Mouse (Mus musculus): ENCODE data around the gene Kcnk18.

The Kcnk18 gene

GRCm38 (mm10) chr19:59216891-59217290 lies 2.1 kb upstream of the Kcnk18 start:
- in situ Hi-C loops (cut with MboI; ENCODE audit: low sequenced_read_pairs) = no loop called here

GRCm38 (mm10) chr19:59221131-59221530 lies 2.1 kb downstream of the Kcnk18 start:
- in situ Hi-C loops (cut with MboI; ENCODE audit: low sequenced_read_pairs) = no loop called here

- in situ Hi-C loops (cut with MboI; ENCODE audit: low sequenced_read_pairs) = no loop called here
Observed at GRCm38 (mm10) chr19:59228376-59228775, 9.4 kb downstream of the Kcnk18 start.

- in situ Hi-C loops (cut with MboI; ENCODE audit: low sequenced_read_pairs) = no loop called here
Observed at GRCm38 (mm10) chr19:59232786-59233185, 13.8 kb downstream of the Kcnk18 start.

GRCm38 (mm10) chr19:59235001-59235400 lies 16.0 kb downstream of the Kcnk18 start:
- in situ Hi-C loops (cut with MboI; ENCODE audit: low sequenced_read_pairs) = no loop called here

GRCm38 (mm10) chr19:59236046-59236445 lies 17.0 kb downstream of the Kcnk18 start:
- in situ Hi-C loops (cut with MboI; ENCODE audit: low sequenced_read_pairs) = no loop called here

- in situ Hi-C loops (cut with MboI; ENCODE audit: low sequenced_read_pairs) = no loop called here
Observed at GRCm38 (mm10) chr19:59238630-59239029, 19.6 kb downstream of the Kcnk18 start.

- in situ Hi-C loops (cut with MboI; ENCODE audit: low sequenced_read_pairs) = no loop called here
Observed at GRCm38 (mm10) chr19:59239124-59239817, 20.3 kb downstream of the Kcnk18 start.

- in situ Hi-C loops (cut with MboI; ENCODE audit: low sequenced_read_pairs) = loop anchor here (5.0 kb wide), 1 partner anchor 65 kb away; no protein-coding TSS in a partner anchor
Observed at GRCm38 (mm10) chr19:59241987-59242386, 23.0 kb downstream of the Kcnk18 start.

- in situ Hi-C loops (cut with MboI; ENCODE audit: low sequenced_read_pairs) = loop anchor here (5.0 kb wide), 1 partner anchor 64 kb away; no protein-coding TSS in a partner anchor
Observed at GRCm38 (mm10) chr19:59243057-59243456, 24.0 kb downstream of the Kcnk18 start.

GRCm38 (mm10) chr19:59248144-59248543 lies 29.1 kb downstream of the Kcnk18 start:
- in situ Hi-C loops (cut with MboI; ENCODE audit: low sequenced_read_pairs) = no loop called here

- in situ Hi-C loops (cut with MboI; ENCODE audit: low sequenced_read_pairs) = no loop called here
Observed at GRCm38 (mm10) chr19:59248553-59249286, 29.7 kb downstream of the Kcnk18 start.

- in situ Hi-C loops (cut with MboI; ENCODE audit: low sequenced_read_pairs) = no loop called here
Observed at GRCm38 (mm10) chr19:59252651-59253050, 33.6 kb downstream of the Kcnk18 start.

- in situ Hi-C loops (cut with MboI; ENCODE audit: low sequenced_read_pairs) = no loop called here
Observed at GRCm38 (mm10) chr19:59259633-59260032, 40.6 kb downstream of the Kcnk18 start.

GRCm38 (mm10) chr19:59260718-59261442 lies 41.9 kb downstream of the Kcnk18 start, which contains the start of gene Slc18a2:
Gene Slc18a2, plus strand, starts transcription at chr19:59260896.
- in situ Hi-C loops (cut with MboI; ENCODE audit: low sequenced_read_pairs) = no loop called here

- in situ Hi-C loops (cut with MboI; ENCODE audit: low sequenced_read_pairs) = no loop called here
Observed at GRCm38 (mm10) chr19:59261604-59262003, 42.6 kb downstream of the Kcnk18 start.

GRCm38 (mm10) chr19:59263171-59263570 lies 44.2 kb downstream of the Kcnk18 start:
- in situ Hi-C loops (cut with MboI; ENCODE audit: low sequenced_read_pairs) = no loop called here

GRCm38 (mm10) chr19:59264838-59265532 lies 46.0 kb downstream of the Kcnk18 start:
- in situ Hi-C loops (cut with MboI; ENCODE audit: low sequenced_read_pairs) = no loop called here

GRCm38 (mm10) chr19:59265907-59266306 lies 46.9 kb downstream of the Kcnk18 start:
- in situ Hi-C loops (cut with MboI; ENCODE audit: low sequenced_read_pairs) = no loop called here

GRCm38 (mm10) chr19:59267417-59267963 lies 48.5 kb downstream of the Kcnk18 start:
- in situ Hi-C loops (cut with MboI; ENCODE audit: low sequenced_read_pairs) = no loop called here

- in situ Hi-C loops (cut with MboI; ENCODE audit: low sequenced_read_pairs) = no loop called here
Observed at GRCm38 (mm10) chr19:59273190-59273589, 54.2 kb downstream of the Kcnk18 start.

Data from CH12F3 (cell line).